Mouse (Mus musculus) hindbrain, embryonic 15.5 days (tissue): ENCODE data around the gene Ucn2. TPM values are rescaled to one million over a fixed set of nuclear protein-coding genes. Genes with fewer than 3 reads are reported as not detected.

Source experiments
- ATAC-seq: fragments of 200-750 bp; cut with Nextera tagmentation; 2 replicates; pipeline ENCODE4 v1.8.0; 2017; ENCODE audit warnings: low read depth, moderate number of reproducible peaks, moderate TSS enrichment; ENCODE audit not compliant: low FRiP score
- H3K27ac ChIP-seq: fragments of 300-500 bp; sonication (generic); replicated peaks from 2 replicates; pipeline ENCODE4 v1.5.1; 2015; ENCODE audit warnings: mild to moderate bottlenecking, inconsistent platforms
- H3K27me3 ChIP-seq: fragments of 300-500 bp; sonication (generic); 2 replicates; pipeline ENCODE4 v1.6.1; 2015; ENCODE audit warnings: control low read depth, inconsistent platforms
- H3K36me3 ChIP-seq: fragments of 300-500 bp; sonication (generic); 2 replicates; pipeline ENCODE4 v1.6.1; 2015; ENCODE audit warnings: control low read depth, inconsistent platforms
- H3K4me1 ChIP-seq: fragments of 300-500 bp; sonication (generic); replicated peaks from 2 replicates; pipeline ENCODE4 v1.6.1; 2015; ENCODE audit warnings: control low read depth, inconsistent platforms
- H3K4me2 ChIP-seq: fragments of 300-500 bp; sonication (generic); 2 replicates; pipeline ENCODE4 v1.6.1; 2015; ENCODE audit warnings: moderate library complexity, mild to moderate bottlenecking, inconsistent platforms
- H3K4me3 ChIP-seq: fragments of 300-500 bp; sonication (generic); 2 replicates; pipeline ENCODE4 v1.5.1; 2015; ENCODE audit warnings: mild to moderate bottlenecking, inconsistent platforms
- H3K9ac ChIP-seq: fragments of 300-500 bp; sonication (generic); 2 replicates; pipeline ENCODE4 v1.6.1; 2015; ENCODE audit warnings: inconsistent platforms
- H3K9me3 ChIP-seq: fragments of 300-500 bp; sonication (generic); 2 replicates; pipeline ENCODE4 v1.6.1; 2016; ENCODE audit warnings: control low read depth, inconsistent platforms
- WGBS: fragments of 180-500 bp; shearing (Covaris S2); methylation state at CpG from one replicate; pipeline ENCODE4 v1.1.7; 2015; 5-methylcytosine and 5-hydroxymethylcytosine counted together
- polyA plus RNA-seq: library from polyadenylated mRNA; unstranded; fragments of >200 nt; fragmentation: Nextera tagmentation; extraction: Ambion mirVana; gene quantifications from 2 replicates; pipeline ENCODE4 v1.2.1, GENCODE M21; 2015

Ucn2 gene
- polyA plus RNA-seq, 1 experiment from 2014 or later: not detected

GRCm38 (mm10) chr9:108970623-108971022 lies 15.2 kb upstream of the Ucn2 start:
- ATAC-seq: no peak
- Histone ChIP-seq H3K36me3 (no peaks in the 10 kb centered on the region), H3K4me1 (no peaks in the 10 kb centered on the region), H3K27ac (no peak overlapping the region), H3K4me3 (no peak overlapping the region), H3K9ac (no peak overlapping the region), H3K9me3 (no peaks in the 10 kb centered on the region), H3K4me2 (no peak overlapping the region), H3K27me3 (no peaks in the 10 kb centered on the region)
- 86% methylated on average over 8 of the region's 8 CpGs for WGBS

- no peaks in the 10 kb centered on the region for H3K27me3 ChIP-seq
- no peaks in the 10 kb centered on the region for H3K4me1 ChIP-seq
- no peak overlapping the region for H3K4me2 ChIP-seq
- no peaks in the 10 kb centered on the region for H3K9me3 ChIP-seq
- no peak overlapping the region for H3K9ac ChIP-seq
- H3K27ac ChIP-seq: no peak overlapping the region
- no peak overlapping the region for H3K4me3 ChIP-seq
- 85% methylated on average over 9 of the region's 9 CpGs for WGBS
- H3K36me3 ChIP-seq: no peaks in the 10 kb centered on the region
- no peak for ATAC-seq
Observed at GRCm38 (mm10) chr9:108976483-108976882, 9.3 kb upstream of the Ucn2 start.

GRCm38 (mm10) chr9:108977966-108978365 lies 7.8 kb upstream of the Ucn2 start:
- H3K4me3 ChIP-seq: no peak overlapping the region
- no peak for ATAC-seq
- no peaks in the 10 kb centered on the region for H3K9me3 ChIP-seq
- no peak overlapping the region for H3K4me2 ChIP-seq
- no peak overlapping the region for H3K9ac ChIP-seq
- WGBS: 90% methylated on average over 7 of the region's 7 CpGs
- H3K27me3 ChIP-seq: no peaks in the 10 kb centered on the region
- no peak overlapping the region for H3K27ac ChIP-seq
- H3K36me3 ChIP-seq: no peaks in the 10 kb centered on the region
- H3K4me1 ChIP-seq: no peaks in the 10 kb centered on the region

- 89% methylated on average over 8 of the region's 8 CpGs for WGBS
- no peak overlapping the region for H3K4me3 ChIP-seq
- H3K27me3 ChIP-seq: no peaks in the 10 kb centered on the region
Observed at GRCm38 (mm10) chr9:108982498-108982897, 3.3 kb upstream of the Ucn2 start.

GRCm38 (mm10) chr9:108983209-108983608 lies 2.6 kb upstream of the Ucn2 start:
- WGBS: 82% methylated on average over 9 of the region's 9 CpGs
- H3K36me3 ChIP-seq: no peaks in the 10 kb centered on the region
- H3K4me2 ChIP-seq: no peak overlapping the region
- no peaks in the 10 kb centered on the region for H3K9me3 ChIP-seq
- ATAC-seq: no peak
- no peaks in the 10 kb centered on the region for H3K4me1 ChIP-seq
- H3K4me3 ChIP-seq: no peak overlapping the region
- H3K27ac ChIP-seq: no peak overlapping the region
- H3K27me3 ChIP-seq: no peaks in the 10 kb centered on the region
- H3K9ac ChIP-seq: no peak overlapping the region

More at GRCm38 (mm10) chr9:108982498-108982897, 3.3 kb upstream of the Ucn2 start:
- Histone ChIP-seq H3K4me2 (no peak overlapping the region), H3K9ac (no peak overlapping the region), H3K4me1 (no peaks in the 10 kb centered on the region), H3K36me3 (no peaks in the 10 kb centered on the region), H3K9me3 (no peaks in the 10 kb centered on the region), H3K27ac (no peak overlapping the region)
- ATAC-seq: no peak

GRCm38 (mm10) chr9:108987704-108988350 lies 2.0 kb downstream of the Ucn2 start:
- Histone ChIP-seq H3K4me1 (peaks cover 12% of the 10 kb centered on the region), H3K9me3 (no peaks in the 10 kb centered on the region), H3K27ac (no peak overlapping the region), H3K4me3 (no peak overlapping the region), H3K9ac (no peak overlapping the region), H3K27me3 (no peaks in the 10 kb centered on the region), H3K4me2 (no peak overlapping the region), H3K36me3 (no peaks in the 10 kb centered on the region)
- 26% methylated on average over 10 of the region's 15 CpGs for WGBS
- no peak for ATAC-seq

GRCm38 (mm10) chr9:108989802-108990461 lies 4.1 kb downstream of the Ucn2 start:
- no peak overlapping the region for H3K4me2 ChIP-seq
- H3K36me3 ChIP-seq: no peaks in the 10 kb centered on the region
- WGBS: 85% methylated on average over 4 of the region's 4 CpGs
- no peaks in the 10 kb centered on the region for H3K9me3 ChIP-seq
- H3K4me1 ChIP-seq: peaks cover 18% of the 10 kb centered on the region
- no peaks in the 10 kb centered on the region for H3K27me3 ChIP-seq
- H3K4me3 ChIP-seq: no peak overlapping the region
- no peak overlapping the region for H3K27ac ChIP-seq
- H3K9ac ChIP-seq: no peak overlapping the region
- ATAC-seq: no peak

- no peak for ATAC-seq
- WGBS: 78% methylated on average over 7 of the region's 7 CpGs
- Histone ChIP-seq H3K4me1 (peaks cover 18% of the 10 kb centered on the region), H3K4me3 (no peak overlapping the region), H3K9ac (no peak overlapping the region), H3K36me3 (no peaks in the 10 kb centered on the region), H3K27me3 (no peaks in the 10 kb centered on the region), H3K27ac (no peak overlapping the region), H3K4me2 (no peak overlapping the region), H3K9me3 (no peaks in the 10 kb centered on the region)
Observed at GRCm38 (mm10) chr9:108990462-108990820, 4.6 kb downstream of the Ucn2 start.

GRCm38 (mm10) chr9:108991428-108992084 lies 5.7 kb downstream of the Ucn2 start, which contains the start of gene Pfkfb4:
Gene Pfkfb4, plus strand, starts transcription at chr9:108991778.
- peak within 1 kb of the TSS; percentile 72 for H3K9ac ChIP-seq
- peak within 1 kb of the TSS; percentile 62 for H3K4me2 ChIP-seq
- peaks cover 18% of the 10 kb centered on the region for H3K4me1 ChIP-seq
- ATAC-seq: peak; percentile 97
- peak within 1 kb of the TSS; percentile 64 for H3K4me3 ChIP-seq
- H3K9me3 ChIP-seq: no peaks in the 10 kb centered on the region
- WGBS: 1% methylated on average over 31 of the region's 31 CpGs
- no peaks in the 10 kb centered on the region for H3K27me3 ChIP-seq
- peak within 1 kb of the TSS; percentile 80 for H3K27ac ChIP-seq
- H3K36me3 ChIP-seq: no peaks in the 10 kb centered on the region

- peak overlapping the region; percentile 80 for H3K27ac ChIP-seq
- peak overlapping the region; percentile 62 for H3K4me2 ChIP-seq
- H3K9ac ChIP-seq: peak overlapping the region; percentile 72
- no peaks in the 10 kb centered on the region for H3K36me3 ChIP-seq
- H3K4me1 ChIP-seq: peaks cover 18% of the 10 kb centered on the region
- H3K4me3 ChIP-seq: peak overlapping the region; percentile 64
- ATAC-seq: no peak
- H3K9me3 ChIP-seq: no peaks in the 10 kb centered on the region
- 6% methylated on average over 18 of the region's 18 CpGs for WGBS
- H3K27me3 ChIP-seq: no peaks in the 10 kb centered on the region
Observed at GRCm38 (mm10) chr9:108992085-108992469, 6.3 kb downstream of the Ucn2 start.

- no peak for ATAC-seq
- H3K27ac ChIP-seq: no peak overlapping the region
Observed at GRCm38 (mm10) chr9:108992620-108993361, 7.0 kb downstream of the Ucn2 start.

GRCm38 (mm10) chr9:108996411-108996810 lies 10.6 kb downstream of the Ucn2 start:
- no peak overlapping the region for H3K4me3 ChIP-seq
- no peaks in the 10 kb centered on the region for H3K9me3 ChIP-seq
- no peak overlapping the region for H3K9ac ChIP-seq
- H3K36me3 ChIP-seq: no peaks in the 10 kb centered on the region
- H3K27me3 ChIP-seq: no peaks in the 10 kb centered on the region
- no peak overlapping the region for H3K4me2 ChIP-seq
- H3K4me1 ChIP-seq: peaks cover 17% of the 10 kb centered on the region
- 84% methylated on average over 9 of the region's 9 CpGs for WGBS
- H3K27ac ChIP-seq: no peak overlapping the region
- ATAC-seq: no peak

More at GRCm38 (mm10) chr9:108992620-108993361, 7.0 kb downstream of the Ucn2 start:
- Histone ChIP-seq H3K9me3 (no peaks in the 10 kb centered on the region), H3K4me3 (peak overlapping the region; percentile 64), H3K4me2 (peak overlapping the region; percentile 62), H3K4me1 (peaks cover 18% of the 10 kb centered on the region), H3K36me3 (no peaks in the 10 kb centered on the region), H3K9ac (no peak overlapping the region), H3K27me3 (no peaks in the 10 kb centered on the region)
- 88% methylated on average over 9 of the region's 9 CpGs for WGBS
